Mouse (Mus musculus) adrenal gland, postnatal 25 days (tissue): ENCODE data around the gene Gm10717. TPM values are rescaled to one million over a fixed set of nuclear protein-coding genes. Genes with fewer than 3 reads are reported as not detected.
"Not testable (repeated sequence)": the region's sequence is repeated elsewhere in the genome, so short reads cannot be mapped to it uniquely, and the experiment has no call there.

Source experiments
- DNase-seq: peaks from one replicate; pipeline ENCODE4 v3.0.0; 2021; ENCODE audit warnings: mixed read lengths
- microRNA-seq, 2 experiments: library from miRNA; unstranded; fragments of <30 nt; microRNA quantifications; one replicate each; pipeline ENCODE4 v1.2.0; 2021
- total RNA-seq: library from RNA; stranded (reverse); gene quantifications from 2 replicates; pipeline ENCODE4 v1.2.3, GENCODE M21; 2021

Gene Gm10717
- total RNA-seq, 1 experiment from 2014 or later, result 2.2 TPM

DNA sequence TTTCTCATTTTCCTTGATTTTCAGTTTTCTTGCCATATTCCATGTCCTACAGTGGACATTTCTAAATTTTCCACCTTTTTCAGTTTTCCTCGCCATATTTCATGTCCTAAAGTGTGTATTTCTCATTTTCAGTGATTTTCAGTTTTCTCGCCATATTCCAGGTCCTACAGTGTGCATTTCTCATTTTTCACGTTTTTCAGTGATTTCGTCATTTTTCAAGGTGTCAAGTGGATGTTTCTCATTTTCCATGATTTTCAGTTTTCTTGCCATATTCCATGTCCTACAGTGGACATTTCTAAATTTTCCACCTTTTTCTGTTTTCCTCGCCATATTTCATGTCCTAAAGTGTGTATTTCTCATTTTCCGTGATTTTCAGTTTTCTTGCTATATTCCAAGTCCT lies 436 bp downstream of the Gm10717 start:
- DNase-seq, result peak; percentile 38

DNA sequence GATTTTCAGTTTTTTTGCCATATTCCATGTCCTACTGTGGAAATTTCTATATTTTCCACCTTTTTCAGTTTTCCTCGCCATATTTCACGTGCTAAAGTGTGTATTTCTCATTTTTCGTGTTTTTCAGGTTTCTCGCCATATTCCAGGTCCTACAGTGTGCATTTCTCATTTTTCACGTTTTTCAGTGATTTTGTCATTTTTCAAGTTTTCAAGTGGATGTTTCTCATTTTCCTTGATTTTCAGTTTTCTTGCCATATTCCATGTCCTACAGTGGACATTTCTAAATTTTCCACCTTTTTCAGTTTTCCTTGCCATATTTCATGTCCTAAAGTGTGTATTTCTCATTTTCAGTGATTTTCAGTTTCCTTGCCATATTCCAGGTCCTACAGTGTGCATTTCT lies 919 bp downstream of the Gm10717 start:
- not testable (repeated sequence) for DNase-seq

DNA sequence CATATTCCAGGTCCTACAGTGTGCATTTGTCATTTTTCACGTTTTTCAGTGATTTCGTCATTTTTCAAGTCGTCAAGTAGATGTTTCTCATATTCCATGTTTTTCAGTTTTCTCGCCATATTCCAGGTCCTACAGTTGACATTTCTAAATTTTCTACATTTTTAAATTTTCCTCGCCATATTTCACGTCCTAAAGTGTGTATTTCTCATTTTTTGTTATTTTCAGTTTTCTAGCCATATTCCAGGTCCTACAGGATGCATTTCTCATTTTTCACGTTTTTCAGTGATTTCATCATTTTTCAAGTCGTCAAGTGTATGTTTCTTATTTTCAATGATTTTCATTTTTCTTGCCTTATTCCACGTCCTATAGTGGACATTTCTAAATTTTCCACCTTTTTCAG lies 1.5 kb downstream of the Gm10717 start:
- DNase-seq, result not testable (repeated sequence)

DNA sequence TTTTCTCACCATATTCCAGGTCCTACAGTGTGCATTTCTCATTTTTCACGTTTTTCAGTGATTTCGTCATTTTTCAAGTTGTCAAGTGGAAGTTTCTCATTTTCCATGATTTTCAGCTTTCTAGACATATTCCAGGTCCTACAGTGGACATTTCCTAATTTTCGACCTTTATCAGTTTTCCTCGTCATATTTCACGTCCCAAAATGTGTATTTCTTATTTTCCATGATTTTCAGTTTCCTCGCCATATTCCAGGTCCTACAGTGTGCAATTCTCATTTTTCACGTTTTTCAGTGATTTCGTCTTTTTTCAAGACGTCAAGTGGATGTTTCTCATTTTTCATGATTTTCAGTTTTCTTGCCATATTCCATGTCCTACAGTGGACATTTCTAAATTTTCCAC lies 2.0 kb downstream of the Gm10717 start:
- DNase-seq, result not testable (repeated sequence)

DNA sequence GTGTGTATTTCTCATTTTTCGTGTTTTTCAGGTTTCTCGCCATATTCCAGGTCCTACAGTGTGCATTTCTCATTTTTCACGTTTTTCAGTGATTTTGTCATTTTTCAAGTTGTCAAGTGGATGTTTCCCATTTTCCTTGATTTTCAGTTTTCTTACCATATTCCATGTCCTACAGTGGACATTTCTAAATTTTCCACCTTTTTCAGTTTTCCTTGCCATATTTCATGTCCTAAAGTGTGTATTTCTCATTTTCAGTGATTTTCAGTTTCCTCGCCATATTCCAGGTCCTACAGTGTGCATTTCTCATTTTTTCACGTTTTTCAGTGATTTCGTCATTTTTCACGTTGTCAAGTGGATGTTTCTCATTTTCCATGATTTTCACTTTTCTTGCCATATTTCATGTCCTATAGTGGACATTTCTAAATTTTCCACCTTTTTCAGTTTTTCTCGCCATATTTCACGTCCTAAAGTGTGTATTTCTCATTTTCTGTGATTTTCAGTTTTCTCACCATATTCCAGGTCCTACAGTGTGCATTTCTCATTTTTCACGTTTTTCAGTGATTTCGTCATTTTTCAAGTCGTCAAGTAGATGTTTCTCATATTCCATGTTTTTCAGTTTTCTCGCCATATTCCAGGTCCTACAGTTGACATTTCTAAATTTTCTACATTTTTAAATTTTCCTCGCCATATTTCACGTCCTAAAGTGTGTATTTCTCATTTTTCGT lies 4.2 kb downstream of the Gm10717 start:
- DNase-seq, result not testable (repeated sequence)

DNA sequence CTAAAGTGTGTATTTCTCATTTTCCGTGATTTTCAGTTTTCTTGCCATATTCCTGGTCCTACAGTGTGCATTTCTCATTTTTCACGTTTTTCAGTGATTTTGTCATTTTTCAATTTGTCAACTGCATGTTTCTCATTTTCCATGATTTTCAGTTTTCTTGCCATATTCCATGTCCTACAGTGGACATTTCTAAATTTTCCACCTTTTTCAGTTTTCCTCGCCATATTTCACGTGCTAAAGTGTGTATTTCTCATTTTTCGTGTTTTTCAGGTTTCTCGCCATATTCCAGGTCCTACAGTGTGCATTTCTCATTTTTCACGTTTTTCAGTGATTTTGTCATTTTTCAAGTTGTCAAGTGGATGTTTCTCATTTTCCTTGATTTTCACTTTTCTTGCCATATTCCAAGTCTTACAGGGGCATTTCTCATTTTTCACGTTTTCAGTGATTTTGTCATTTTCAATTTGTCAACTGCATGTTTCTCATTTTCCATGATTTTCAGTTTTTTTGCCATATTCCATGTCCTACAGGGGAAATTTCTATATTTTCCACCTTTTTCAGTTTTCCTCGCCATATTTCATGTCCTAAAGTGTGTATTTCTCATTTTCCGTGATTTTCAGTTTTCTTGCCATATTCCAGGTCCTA lies 5.6 kb downstream of the Gm10717 start:
- not testable (repeated sequence) for DNase-seq

DNA sequence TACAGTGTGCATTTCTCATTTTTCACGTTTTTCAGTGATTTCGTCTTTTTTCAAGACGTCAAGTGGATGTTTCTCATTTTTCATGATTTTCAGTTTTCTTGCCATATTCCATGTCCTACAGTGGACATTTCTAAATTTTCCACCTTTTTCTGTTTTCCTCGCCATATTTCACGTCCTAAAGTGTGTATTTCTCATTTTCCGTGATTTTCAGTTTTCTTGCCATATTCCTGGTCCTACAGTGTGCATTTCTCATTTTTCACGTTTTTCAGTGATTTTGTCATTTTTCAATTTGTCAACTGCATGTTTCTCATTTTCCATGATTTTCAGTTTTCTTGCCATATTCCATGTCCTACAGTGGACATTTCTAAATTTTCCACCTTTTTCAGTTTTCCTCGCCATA lies 9.1 kb downstream of the Gm10717 start, which contains the start of gene Gm17535:
Gene Gm17535, plus strand, starts transcription at position 301 of the 400 bp plus-strand sequence.
- DNase-seq, result not testable (repeated sequence)

DNA sequence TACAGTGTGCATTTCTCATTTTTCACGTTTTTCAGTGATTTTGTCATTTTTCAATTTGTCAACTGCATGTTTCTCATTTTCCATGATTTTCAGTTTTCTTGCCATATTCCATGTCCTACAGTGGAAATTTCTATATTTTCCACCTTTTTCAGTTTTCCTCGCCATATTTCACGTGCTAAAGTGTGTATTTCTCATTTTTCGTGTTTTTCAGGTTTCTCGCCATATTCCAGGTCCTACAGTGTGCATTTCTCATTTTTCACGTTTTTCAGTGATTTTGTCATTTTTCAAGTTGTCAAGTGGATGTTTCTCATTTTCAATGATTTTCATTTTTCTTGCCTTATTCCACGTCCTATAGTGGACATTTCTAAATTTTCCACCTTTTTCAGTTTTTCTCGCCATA lies 11.4 kb downstream of the Gm10717 start, which contains the start of gene Gm10715:
Gene Gm10715, plus strand, starts transcription at position 301 of the 400 bp plus-strand sequence.
- not testable (repeated sequence) for DNase-seq

DNA sequence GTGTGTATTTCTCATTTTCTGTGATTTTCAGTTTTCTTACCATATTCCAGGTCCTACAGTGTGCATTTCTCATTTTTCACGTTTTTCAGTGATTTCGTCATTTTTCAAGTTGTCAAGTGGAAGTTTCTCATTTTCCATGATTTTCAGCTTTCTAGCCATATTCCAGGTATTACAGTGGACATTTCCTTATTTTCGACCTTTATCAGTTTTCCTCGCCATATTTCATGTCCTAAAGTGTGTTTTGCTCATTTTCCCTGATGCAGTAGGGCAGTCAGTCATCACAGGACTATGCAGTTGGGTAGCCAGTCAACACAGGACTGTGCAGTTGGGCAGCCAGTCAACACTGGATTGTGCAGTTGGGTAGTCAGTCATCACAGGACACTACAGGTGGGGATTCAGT lies 12.9 kb downstream of the Gm10717 start:
- DNase-seq, result not testable (repeated sequence)

Small RNAs within 50 kb of the gene (microRNA-seq; reads per million reads assigned to microRNA genes)
- 0 reads per million in 2 experiments for gene Mir101c

Other genes with a start within 250 kb of the Gm10717 start
- not detected in 2 replicates for gene Gm10722, start 24.5 kb upstream of the Gm10717 start, total RNA-seq
- gene Gm11168, start 22.1 kb upstream of the Gm10717 start, total RNA-seq, result 1.5 TPM in 1 of 2 replicates, not detected in the other
- 2.4 TPM in 1 of 2 replicates, not detected in the other for gene Gm10721, start 12.3 kb upstream of the Gm10717 start, total RNA-seq
- not detected in 2 replicates for gene Gm10720, start 9.8 kb upstream of the Gm10717 start, total RNA-seq
- 2.6 and 4.7 TPM in 2 replicates for gene Gm10719, start 8.0 kb upstream of the Gm10717 start, total RNA-seq
- 3.6 and 4.1 TPM in 2 replicates for gene Gm10718, start 1.9 kb upstream of the Gm10717 start, total RNA-seq
- not detected in 2 replicates for gene Gm17535, start 9.2 kb downstream of the Gm10717 start, total RNA-seq
- not detected in 2 replicates for gene Gm10715, start 11.5 kb downstream of the Gm10717 start, total RNA-seq